Mouse (Mus musculus) small intestine, adult 2 months (tissue): Measurements from ENCODE around the gene Myg1.

Source experiments
- CTCF ChIP-seq: fragments of 200-500 bp; IDR thresholded peaks from 2 replicates; pipeline ENCODE4 v1.5.1; 2012; ENCODE audit warnings: low read depth, mild to moderate bottlenecking, control low read depth, inconsistent platforms, low read length, moderate library complexity, mixed read lengths; ENCODE audit not compliant: insufficient replicate concordance, insufficient read length; ENCODE audit errors: extremely low read depth
- POLR2A ChIP-seq: fragments of 200-500 bp; IDR thresholded peaks from 2 replicates; pipeline ENCODE4 v1.6.1; 2012; ENCODE audit warnings: low read depth, mild to moderate bottlenecking, control low read depth, inconsistent platforms, low read length, moderate library complexity

GRCm38 (mm10) chr15:102335254-102335653 is 3.7 kb downstream of the Myg1 start:
- TF ChIP-seq CTCF (no peak), POLR2A (no peak)
